Mouse (Mus musculus) heart, postnatal 4 days (tissue): Measurements from ENCODE around the gene BC004004. TPM values are rescaled to one million over a fixed set of nuclear protein-coding genes. Genes with fewer than 3 reads are reported as not detected.

ENCODE experiments used
- DNase-seq: peaks from one replicate; pipeline ENCODE4 v3.0.0; 2021
- total RNA-seq, 2 experiments: library from RNA; stranded (reverse); gene quantifications; 2 replicates each; pipeline ENCODE4 v1.2.3; 2021

BC004004 gene
- total RNA-seq, 2 experiments from 2014 or later, result 158 to 161 TPM

DNA sequence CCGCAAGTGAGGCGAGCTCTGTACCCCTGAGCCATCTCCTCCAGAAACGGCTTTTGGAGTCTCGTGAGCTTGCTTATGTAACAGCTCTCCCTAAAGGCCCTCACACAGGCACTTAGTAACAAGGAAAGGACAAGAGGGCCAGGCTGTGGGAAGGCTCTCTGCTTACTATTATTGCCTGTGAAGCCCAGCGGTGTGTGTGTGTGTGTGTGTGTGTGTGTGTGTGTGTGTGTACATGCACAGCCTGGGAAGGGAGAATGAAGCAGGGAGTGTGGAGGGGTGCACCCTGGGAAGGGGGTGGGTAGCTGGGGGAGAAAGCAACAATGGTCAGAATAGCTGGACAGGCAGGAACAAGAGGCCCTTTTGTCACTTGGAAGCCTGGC lies 86.9 kb downstream of the BC004004 start:
- no peak for DNase-seq

GRCm38 (mm10) chr17:29355841-29356478 lies 87.4 kb downstream of the BC004004 start:
- DNase-seq, result peak; percentile 91

DNA sequence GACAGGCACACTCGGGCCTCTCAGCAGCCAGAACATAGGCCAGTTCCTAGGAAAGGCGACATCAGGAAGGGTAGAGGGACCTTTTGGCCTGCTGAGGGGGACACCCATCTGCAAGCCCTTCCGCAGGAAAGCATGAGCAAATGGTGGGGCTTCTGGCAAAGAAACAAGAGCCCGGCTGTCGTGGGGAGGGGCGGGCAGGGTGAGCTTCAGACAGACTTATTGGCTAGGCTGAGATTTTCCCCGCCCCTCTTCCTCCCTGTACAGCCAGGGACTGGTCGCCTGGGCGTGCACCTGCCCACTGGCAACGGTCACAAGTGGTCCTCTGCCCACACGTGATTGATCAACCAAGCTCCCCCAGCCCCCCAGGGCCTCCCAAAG lies 87.9 kb downstream of the BC004004 start:
- DNase-seq, result peak; percentile 92

DNA sequence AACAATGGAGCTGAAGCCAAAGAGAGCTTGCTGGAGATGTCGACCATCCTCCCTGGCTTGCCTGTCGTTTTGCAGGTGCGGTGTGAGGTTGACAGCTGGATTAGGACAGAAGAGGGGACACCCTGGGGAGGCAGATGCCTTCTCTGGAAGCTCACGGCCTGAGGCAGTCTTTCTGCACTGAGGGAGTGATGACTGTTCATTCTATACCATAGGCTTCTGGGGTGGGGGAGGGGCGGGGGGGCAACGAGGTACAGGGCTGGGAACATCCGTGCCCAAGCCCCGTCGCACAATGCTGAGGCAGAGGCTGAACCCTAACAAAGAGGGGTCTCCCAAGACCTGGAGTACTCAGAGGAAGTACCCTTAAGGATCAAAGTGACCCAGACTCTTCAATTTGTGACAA lies 88.3 kb downstream of the BC004004 start:
- DNase-seq, result no peak

DNA sequence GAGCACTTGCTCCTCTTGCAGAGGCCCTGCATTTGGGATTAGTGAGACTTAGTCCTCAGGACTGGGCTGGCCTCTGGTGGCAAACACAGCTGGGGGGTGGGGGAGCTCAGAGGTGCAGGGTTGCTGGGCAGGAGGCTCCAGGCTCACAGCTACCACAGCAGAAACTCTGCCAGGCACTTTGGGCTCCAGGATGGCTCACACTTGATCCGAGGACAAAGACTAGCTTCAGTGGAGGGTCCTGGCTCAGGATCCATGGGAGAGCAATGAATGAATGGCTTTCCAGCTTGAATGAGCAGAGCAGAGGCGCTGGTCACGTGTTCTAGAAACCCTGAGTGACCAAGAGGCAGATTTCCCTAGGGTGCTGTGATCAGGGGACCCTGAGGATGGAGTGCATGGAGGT lies 90.3 kb downstream of the BC004004 start:
- no peak for DNase-seq

DNA sequence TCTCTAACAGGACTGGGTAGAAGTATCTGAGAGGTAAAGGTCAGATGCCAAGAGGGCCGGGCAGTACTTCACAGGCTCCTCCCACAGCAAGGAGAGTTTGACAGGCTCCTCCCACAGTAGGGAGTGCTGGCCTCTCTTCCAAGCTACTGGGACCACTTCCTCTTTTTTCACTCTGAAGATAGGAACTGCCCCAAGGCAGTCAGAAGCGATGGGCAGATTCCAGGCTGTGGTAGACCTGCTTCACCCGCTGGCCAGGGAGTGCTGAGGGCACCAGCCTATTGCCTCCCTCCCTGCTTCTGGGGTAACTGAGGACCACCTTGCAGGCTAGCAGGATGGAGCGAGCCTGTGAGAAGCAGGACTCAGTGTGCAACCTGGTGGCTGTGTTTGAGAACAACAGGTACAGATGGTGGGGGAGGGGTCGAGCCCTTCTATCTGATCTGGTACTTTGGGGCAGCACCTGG lies 92.2 kb downstream of the BC004004 start, which contains the start of gene Fgd2:
Gene Fgd2, plus strand, starts transcription at position 154 of the 461 bp plus-strand sequence.
- no peak for DNase-seq

GRCm38 (mm10) chr17:29361982-29362691 lies 93.5 kb downstream of the BC004004 start:
- no peak for DNase-seq

GRCm38 (mm10) chr17:29363109-29363508 lies 94.5 kb downstream of the BC004004 start:
- no peak for DNase-seq

Other genes with a start within 250 kb of the BC004004 start
- 100 to 1,000 TPM; 224 to 227 TPM for gene Srsf3, start 236.2 kb upstream of the BC004004 start, total RNA-seq
- gene Cdkn1a, start 177.8 kb upstream of the BC004004 start, total RNA-seq, result 10 to 100 TPM; 55.9 to 57.1 TPM
- gene Rab44, start 154.6 kb upstream of the BC004004 start, total RNA-seq, result under 1 TPM; 0.47 to 0.57 TPM
- gene Cpne5, start 30.6 kb upstream of the BC004004 start, total RNA-seq, result 1 to 10 TPM; 5.9 to 8.4 TPM
- 10 to 100 TPM; 39.5 to 39.6 TPM for gene Ppil1, start 4.6 kb upstream of the BC004004 start, total RNA-seq
- 10 to 100 TPM in 1 of 2 experiments, 1 to 10 TPM in 1; 8.8 to 10.2 TPM for gene Pi16, start 48.9 kb downstream of the BC004004 start, total RNA-seq
- 100 to 1,000 TPM; 358 to 374 TPM for gene Mtch1, start 79.1 kb downstream of the BC004004 start, total RNA-seq
- 1 to 10 TPM; 2.1 to 2.8 TPM for gene Fgd2, start 92.1 kb downstream of the BC004004 start, total RNA-seq
- gene Pim1, start 222.0 kb downstream of the BC004004 start, total RNA-seq, result 10 to 100 TPM; 74.0 to 77.0 TPM